20 mouse cellular contexts compared by ENCODE assay signal in the genomic region with DNA sequence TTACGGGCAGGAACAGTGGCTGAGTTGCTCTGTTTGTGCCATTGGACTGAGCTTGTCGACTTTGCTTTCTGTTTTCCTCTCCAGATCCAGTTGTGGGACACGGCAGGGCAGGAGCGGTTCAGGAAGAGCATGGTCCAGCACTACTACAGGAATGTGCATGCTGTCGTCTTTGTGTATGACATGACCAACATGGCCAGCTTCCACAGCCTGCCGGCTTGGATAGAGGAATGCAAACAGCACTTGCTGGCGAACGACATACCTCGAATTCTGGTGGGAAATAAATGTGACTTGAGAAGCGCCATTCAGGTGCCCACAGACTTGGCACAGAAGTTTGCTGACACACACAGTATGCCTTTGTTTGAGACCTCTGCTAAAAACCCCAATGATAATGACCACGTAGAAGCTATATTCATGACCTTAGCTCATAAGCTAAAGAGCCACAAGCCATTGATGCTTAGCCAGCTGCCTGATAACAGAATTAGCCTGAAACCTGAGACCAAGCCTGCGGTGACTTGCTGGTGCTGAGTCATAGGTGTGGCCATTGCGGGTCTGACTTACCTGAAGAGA. TPM values are rescaled to one million over a fixed set of nuclear protein-coding genes. Genes with fewer than 3 reads are reported as not detected.
DNase-seq lines count a peak whose midpoint lies in the region; ATAC-seq and TF ChIP-seq lines count a peak whose summit lies in the region.
"Had no signal": no experiment of that assay in that cellular context is flagged by ENCODE, and none has a peak within 500 bp of the region (broad histone marks: within the 10 kb centered on the region; RNA-seq: fewer than 3 reads in every experiment).

No protein-coding gene starts in this region.

- WGBS in stomach, embryonic 15.5 days: 70% methylated on average over 13 of the region's 13 CpGs
- 57% methylated on average over 13 of the region's 13 CpGs for WGBS in stomach, postnatal 0 days
- 93% methylated on average over 13 of the region's 13 CpGs for WGBS in hindbrain, embryonic 14.5 days
- WGBS in forebrain, embryonic 15.5 days: 91% methylated on average over 13 of the region's 13 CpGs

- no peak overlapping the region for H3K4me2 ChIP-seq in stomach, embryonic 15.5 days
- no peak overlapping the region for H3K4me2 ChIP-seq in stomach, postnatal 0 days (replicated peaks; ENCODE audit: low read depth)
- no peak overlapping the region for H3K4me2 ChIP-seq in hindbrain, embryonic 14.5 days (replicated peaks)
- H3K4me2 ChIP-seq in forebrain, embryonic 15.5 days (replicated peaks): no peak overlapping the region
- H3K4me2 ChIP-seq: embryonic facial prominence, embryonic 13.5 days; forebrain, embryonic 12.5 days; neural tube, embryonic 15.5 days had no signal

- 0 out of 2 replicates have a peak overlapping the region, but pooled peaks have one; percentile 29 for H3K27ac ChIP-seq in gastrocnemius, adult 2 months
- peak overlapping the region; percentile 36; the same call in 1 of the 2 replicates for H3K27ac ChIP-seq in layer of hippocampus, adult 2 months
- H3K27ac ChIP-seq in stomach, embryonic 15.5 days: peak overlapping the region; percentile 40; the same call in 1 of the 2 replicates
- no peak overlapping the region for H3K27ac ChIP-seq in stomach, postnatal 0 days (replicated peaks)
- H3K27ac ChIP-seq in hindbrain, embryonic 14.5 days: no peak overlapping the region
- no peak overlapping the region for H3K27ac ChIP-seq in forebrain, embryonic 15.5 days (replicated peaks)
- H3K27ac ChIP-seq: embryonic facial prominence, embryonic 13.5 days; forebrain, embryonic 12.5 days; midbrain, embryonic 10.5 days; neural tube, embryonic 15.5 days had no signal

- intact Hi-C loops in gastrocnemius, adult 2 months (cut with DNase I): no loop called here

- TF ChIP-seq CTCF in gastrocnemius, adult 2 months (IDR thresholded peaks at IDR 0.05): no peak
- TF ChIP-seq CTCF in layer of hippocampus, adult 2 months (conservative IDR thresholded peaks at IDR 0.05): no peak
- no peak for TF ChIP-seq CTCF in stomach, postnatal 0 days (IDR thresholded peaks at IDR 0.05; ENCODE audit: low read depth)

- no peaks in the 10 kb centered on the region for H3K27me3 ChIP-seq in stomach, embryonic 15.5 days (replicated peaks)
- H3K27me3 ChIP-seq in stomach, postnatal 0 days (ENCODE audit: control insufficient read depth, insufficient read depth, low read length): no peaks in the 10 kb centered on the region
- H3K27me3 ChIP-seq in hindbrain, embryonic 14.5 days (ENCODE audit: control insufficient read depth, insufficient read depth, low read length): no peaks in the 10 kb centered on the region
- no peaks in the 10 kb centered on the region for H3K27me3 ChIP-seq in forebrain, embryonic 15.5 days
- H3K27me3 ChIP-seq: embryonic facial prominence, embryonic 13.5 days; forebrain, embryonic 12.5 days; neural tube, embryonic 15.5 days had no signal

- peaks cover 7% of the 10 kb centered on the region for H3K36me3 ChIP-seq in stomach, embryonic 15.5 days
- no peaks in the 10 kb centered on the region for H3K36me3 ChIP-seq in stomach, postnatal 0 days (ENCODE audit: control insufficient read depth, insufficient read depth, low read length)
- peaks cover 11% of the 10 kb centered on the region for H3K36me3 ChIP-seq in hindbrain, embryonic 14.5 days (replicated peaks; ENCODE audit: control insufficient read depth, insufficient read depth)
- H3K36me3 ChIP-seq in forebrain, embryonic 15.5 days: peaks cover 11% of the 10 kb centered on the region

- no peak for ATAC-seq in stomach, embryonic 15.5 days (ENCODE audit: insufficient read depth, low FRiP score, low read depth)
- ATAC-seq in stomach, postnatal 0 days (ENCODE audit: low FRiP score, low TSS enrichment): no peak
- no peak for ATAC-seq in hindbrain, embryonic 14.5 days (ENCODE audit: low FRiP score)
- ATAC-seq in forebrain, embryonic 15.5 days (replicated peaks): no peak

- DNase-seq in gastrocnemius, adult 2 months: no peak
- no peak for DNase-seq in gastrocnemius, postnatal 25 days
- no peak for DNase-seq in layer of hippocampus, adult 2 months (ENCODE audit: low spot score in 2 of 2)
- DNase-seq in layer of hippocampus, postnatal 36 days: no peak
- no peak for DNase-seq in stomach, postnatal 0 days (ENCODE audit: low spot score)
- no peak for DNase-seq in hindbrain, embryonic 14.5 days (ENCODE audit: low spot score)
- DNase-seq: adrenal gland, postnatal 14 days; cerebellum, postnatal 36 days; embryo, embryonic 11 days; kidney, adult 2 months; kidney, postnatal 10 days; thymus, adult 2 months; thymus, postnatal 4 days had no signal

- H3K9me3 ChIP-seq in stomach, embryonic 15.5 days: no peaks in the 10 kb centered on the region
- H3K9me3 ChIP-seq in stomach, postnatal 0 days (ENCODE audit: control insufficient read depth, low read length): no peaks in the 10 kb centered on the region
- no peaks in the 10 kb centered on the region for H3K9me3 ChIP-seq in hindbrain, embryonic 14.5 days (ENCODE audit: control insufficient read depth, low read length)
- H3K9me3 ChIP-seq in forebrain, embryonic 15.5 days: no peaks in the 10 kb centered on the region
- H3K9me3 ChIP-seq: embryonic facial prominence, embryonic 13.5 days; forebrain, embryonic 12.5 days; midbrain, embryonic 10.5 days; neural tube, embryonic 15.5 days had no signal

- peaks cover 6% of the 10 kb centered on the region; the same call in 1 of the 2 replicates for H3K4me1 ChIP-seq in stomach, embryonic 15.5 days
- H3K4me1 ChIP-seq in stomach, postnatal 0 days (replicated peaks; ENCODE audit: control insufficient read depth, insufficient read depth): no peaks in the 10 kb centered on the region
- no peaks in the 10 kb centered on the region for H3K4me1 ChIP-seq in hindbrain, embryonic 14.5 days (replicated peaks; ENCODE audit: control insufficient read depth, insufficient read depth, low read length)
- H3K4me1 ChIP-seq in forebrain, embryonic 15.5 days: peaks cover 6% of the 10 kb centered on the region; the same call in 1 of the 2 replicates
- H3K4me1 ChIP-seq: embryonic facial prominence, embryonic 13.5 days; forebrain, embryonic 12.5 days; midbrain, embryonic 10.5 days; neural tube, embryonic 15.5 days had no signal

- H3K9ac ChIP-seq in stomach, embryonic 15.5 days: no peak overlapping the region
- H3K9ac ChIP-seq in stomach, postnatal 0 days (ENCODE audit: low read length): no peak overlapping the region
- no peak overlapping the region for H3K9ac ChIP-seq in hindbrain, embryonic 14.5 days
- H3K9ac ChIP-seq in forebrain, embryonic 15.5 days (replicated peaks): no peak overlapping the region
- H3K9ac ChIP-seq: embryonic facial prominence, embryonic 13.5 days; forebrain, embryonic 12.5 days; neural tube, embryonic 15.5 days had no signal

- no peak overlapping the region; the same call in 1 of the 2 replicates for H3K4me3 ChIP-seq in gastrocnemius, adult 2 months
- H3K4me3 ChIP-seq in layer of hippocampus, adult 2 months: no peak overlapping the region
- no peak overlapping the region for H3K4me3 ChIP-seq in stomach, embryonic 15.5 days (replicated peaks)
- no peak overlapping the region for H3K4me3 ChIP-seq in stomach, postnatal 0 days (ENCODE audit: low read depth, low read length)
- H3K4me3 ChIP-seq in hindbrain, embryonic 14.5 days (replicated peaks; ENCODE audit: low read length): no peak overlapping the region
- H3K4me3 ChIP-seq in forebrain, embryonic 15.5 days: no peak overlapping the region
- H3K4me3 ChIP-seq: embryonic facial prominence, embryonic 13.5 days; erythroblast, embryonic 14.5 days; forebrain, embryonic 12.5 days; midbrain, embryonic 10.5 days; neural tube, embryonic 15.5 days had no signal

- TF ChIP-seq EP300 in stomach, postnatal 0 days (optimal IDR thresholded peaks at IDR 0.05): no peak

RNA-seq across cellular contexts. Expression of gene Rab33b, which starts 9.6 kb away (rescaled TPM):
- total RNA-seq in gastrocnemius, adult 2 months (2021): 1 to 10 TPM; 8.1 to 8.7 TPM
- total RNA-seq in gastrocnemius, postnatal 25 days (2021): 1 to 10 TPM; 7.3 to 8.3 TPM
- 10 to 100 TPM; 22.8 to 25.4 TPM for total RNA-seq in layer of hippocampus, adult 2 months (2021)
- total RNA-seq in layer of hippocampus, postnatal 36 days (2021): 10 to 100 TPM; 23.0 to 25.0 TPM
- 23.7 and 26.7 TPM in 2 replicates for polyA plus RNA-seq in stomach, embryonic 15.5 days (2015; fragmentation: Nextera tagmentation; extraction: Ambion mirVana)
- polyA plus RNA-seq in stomach, postnatal 0 days (2015; fragmentation: Nextera tagmentation; extraction: Ambion mirVana): 15.9 TPM in 2 replicates
- 26.6 and 29.9 TPM in 2 replicates for polyA plus RNA-seq in hindbrain, embryonic 14.5 days (2014; fragmentation: Nextera tagmentation; extraction: Ambion mirVana)
- 26.6 and 27.8 TPM in 2 replicates for polyA plus RNA-seq in forebrain, embryonic 15.5 days (2015; fragmentation: Nextera tagmentation; extraction: Ambion mirVana)

Comparison
In these comparisons a context has a peak if more than half of its experiments do, and no peak if none do; other contexts are left out.
1. H3K27ac ChIP-seq: peak in gastrocnemius, adult 2 months (single experiment), layer of hippocampus, adult 2 months (single experiment) and stomach, embryonic 15.5 days (single experiment); none in stomach, postnatal 0 days (single experiment), hindbrain, embryonic 14.5 days (single experiment) and forebrain, embryonic 15.5 days (single experiment).